Mouse (Mus musculus): ENCODE measurements around the gene Olfr1445.

Olfr1445 gene

GRCm38 (mm10) chr19:12883555-12883954 is at the start of gene Olfr1445:
Gene Olfr1445 (plus strand): TSS chr19:12883855.
- DNase-seq (ENCODE audit: low spot score): no peak

GRCm38 (mm10) chr19:12838507-12838906 is 45.1 kb upstream of the Olfr1445 start:
- DNase-seq (ENCODE audit: low spot score): no peak

GRCm38 (mm10) chr19:12846382-12846781 is 37.3 kb upstream of the Olfr1445 start, which contains the start of gene Gm5244:
Gene Gm5244 (plus strand): TSS chr19:12846682.
- DNase-seq (ENCODE audit: low spot score): no peak

- no peak for DNase-seq (ENCODE audit: low spot score)
Measured at GRCm38 (mm10) chr19:12856983-12857382, 26.7 kb upstream of the Olfr1445 start, which contains the start of gene Olfr1444. Gene Olfr1444 (plus strand): TSS chr19:12857283.

- DNase-seq (ENCODE audit: low spot score): no peak
Measured at GRCm38 (mm10) chr19:12893424-12893823, 9.8 kb downstream of the Olfr1445 start, which contains the start of gene Olfr1446. Gene Olfr1446 (minus strand): TSS chr19:12893524.

- no peak for DNase-seq (ENCODE audit: low spot score)
Measured at GRCm38 (mm10) chr19:12903643-12904042, 20.0 kb downstream of the Olfr1445 start, which contains the start of gene Olfr1447. Gene Olfr1447 (minus strand): TSS chr19:12903743.

GRCm38 (mm10) chr19:12924319-12924718 is 40.7 kb downstream of the Olfr1445 start, which contains the start of gene Olfr1448:
Gene Olfr1448 (minus strand): TSS chr19:12924419.
- no peak for DNase-seq (ENCODE audit: low spot score)

- DNase-seq (ENCODE audit: low spot score): no peak
Measured at GRCm38 (mm10) chr19:12930540-12930939, 46.9 kb downstream of the Olfr1445 start, which contains the start of gene Olfr1449. Gene Olfr1449 (plus strand): TSS chr19:12930840.

Measured in testis, postnatal 14 days (tissue).